Mouse (Mus musculus): ENCODE data around the gene Hexim2.
A peak's percentile ranks its signal among the peaks of the same experiment; 100 is the strongest.

The Hexim2 gene

DNA sequence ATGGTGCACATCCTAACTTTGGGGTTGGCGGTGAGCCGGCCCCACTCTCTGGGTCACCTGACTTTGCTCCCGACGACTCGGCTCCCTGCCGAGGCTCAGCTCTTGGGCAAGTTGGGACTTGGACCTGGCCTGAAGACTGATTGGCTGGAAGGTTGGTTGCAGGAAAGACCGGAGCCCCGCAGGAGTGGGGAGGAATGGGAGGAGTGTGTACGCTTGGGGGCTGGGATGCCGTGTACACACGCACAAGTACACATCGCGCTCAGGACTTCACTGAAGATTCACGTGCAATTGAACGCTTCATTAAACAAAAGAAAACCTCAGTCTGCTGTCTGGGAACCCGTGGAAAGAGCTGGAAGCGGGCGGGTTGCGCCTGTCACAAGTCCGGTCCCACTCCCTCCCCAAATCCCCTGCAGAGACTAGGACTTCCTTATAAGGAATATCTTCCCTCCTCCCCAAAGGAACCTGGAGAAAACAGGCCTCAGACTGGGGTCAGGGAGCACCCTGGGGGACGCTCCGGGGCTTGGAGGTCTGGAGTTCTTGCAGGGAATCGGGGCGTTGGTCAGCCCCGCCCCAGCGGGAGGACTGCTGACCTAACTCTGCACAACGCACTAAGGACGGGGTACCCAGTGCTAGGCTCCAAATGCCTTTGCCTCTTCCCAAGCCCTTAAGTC is 20.2 kb upstream of the Hexim2 start:
- peak; percentile 86 to 93 for DNase-seq (ENCODE audit: inconsistent age in 2 of 2, low spot score in 1 of 2)

DNA sequence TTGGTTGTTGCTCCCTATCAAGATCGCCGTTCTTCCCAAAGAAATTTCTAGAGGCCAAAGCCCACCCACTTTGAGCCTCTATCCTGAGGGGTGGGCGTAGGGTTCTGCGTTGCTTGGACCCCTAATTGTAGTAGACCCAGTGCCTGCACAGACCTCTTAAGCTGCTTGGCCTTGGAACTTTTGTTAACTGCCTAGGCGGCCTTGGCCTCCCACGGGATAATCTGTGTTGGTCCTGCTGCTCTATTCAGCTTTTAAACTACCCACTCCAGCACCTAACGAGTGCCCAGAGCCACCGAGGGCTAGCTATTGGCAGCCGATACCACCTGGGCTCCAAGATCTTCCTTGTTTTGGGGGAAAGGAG is 19.7 kb upstream of the Hexim2 start:
- peak in 1 of 2 experiments; percentile 68 for DNase-seq (ENCODE audit: inconsistent age in 2 of 2, low spot score in 1 of 2)

DNA sequence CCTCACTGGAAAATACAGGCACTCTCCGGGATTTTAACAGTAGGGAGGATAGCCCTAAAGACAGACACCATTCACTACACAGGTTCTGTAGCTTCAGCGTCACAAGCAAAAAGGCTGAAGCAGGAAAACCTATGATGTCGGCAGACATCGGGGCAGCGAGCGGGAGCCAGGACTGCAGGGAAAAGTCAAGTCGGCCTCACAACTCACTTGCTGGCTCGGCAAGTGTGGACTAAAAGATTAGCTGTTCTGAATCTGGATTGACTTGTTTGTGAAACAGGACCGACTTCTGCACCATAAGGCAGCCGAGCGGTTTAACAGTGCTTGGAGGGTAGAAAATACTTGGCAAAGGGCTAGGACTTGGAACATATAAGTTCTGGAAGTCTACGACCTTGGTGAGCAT is 19.2 kb upstream of the Hexim2 start:
- DNase-seq (ENCODE audit: inconsistent age in 2 of 2, low spot score in 1 of 2): peak in 1 of 2 experiments; percentile 37

DNA sequence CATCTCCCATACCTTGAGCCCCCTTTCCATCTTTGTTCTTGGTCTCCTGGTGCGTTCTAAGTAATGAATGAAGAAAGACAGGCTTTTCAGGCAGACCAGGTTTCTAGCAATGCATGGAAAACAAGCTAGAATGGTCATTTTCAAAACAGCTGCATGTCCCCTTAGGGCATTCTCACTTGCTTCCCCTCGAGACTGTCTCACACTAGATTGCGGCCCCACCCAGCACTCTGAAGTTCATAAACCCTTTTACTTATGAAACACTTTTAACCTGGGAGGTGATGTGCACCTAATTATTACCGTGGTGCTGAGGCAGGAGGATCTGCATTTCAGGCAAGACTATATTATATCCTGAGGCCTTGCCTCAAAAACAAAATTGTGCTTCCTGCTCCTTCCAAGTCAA is 18.5 kb upstream of the Hexim2 start:
- DNase-seq (ENCODE audit: inconsistent age in 2 of 2, low spot score in 1 of 2): peak in 1 of 2 experiments; percentile 55

DNA sequence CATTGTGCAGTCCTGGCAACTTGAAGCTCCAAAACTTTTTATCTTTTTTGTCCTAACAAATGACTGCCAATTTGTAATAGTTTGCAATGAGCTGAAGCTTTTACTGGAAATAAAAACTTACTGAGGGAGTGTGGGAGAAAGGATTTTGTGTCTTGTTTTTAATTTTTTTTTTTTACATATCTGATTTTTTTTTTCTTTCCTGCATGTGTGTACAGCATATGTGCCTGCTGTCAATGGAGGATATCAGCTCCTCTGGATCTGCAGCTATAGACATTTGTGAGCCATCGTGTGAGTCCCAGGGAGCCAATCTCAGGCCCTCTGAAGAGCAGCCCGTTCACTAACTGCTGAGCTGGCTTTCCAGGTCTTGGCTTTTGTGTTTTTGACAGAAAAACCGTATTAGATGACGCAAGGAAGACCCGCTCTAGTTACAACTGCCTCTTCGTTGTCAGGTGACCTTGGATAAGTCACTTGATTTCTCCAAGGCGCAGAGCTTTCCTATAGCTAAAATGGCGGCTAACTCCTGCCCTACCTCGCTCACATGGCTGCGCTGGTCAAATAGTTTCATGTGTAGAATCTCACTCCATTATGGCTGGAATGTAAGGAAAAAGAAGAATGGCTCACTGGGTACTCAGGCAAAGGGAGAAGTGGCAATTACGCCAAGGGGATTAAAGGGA is 17.8 kb upstream of the Hexim2 start:
- DNase-seq (ENCODE audit: inconsistent age in 2 of 2, low spot score in 1 of 2): peak in 1 of 2 experiments; percentile 37

DNA sequence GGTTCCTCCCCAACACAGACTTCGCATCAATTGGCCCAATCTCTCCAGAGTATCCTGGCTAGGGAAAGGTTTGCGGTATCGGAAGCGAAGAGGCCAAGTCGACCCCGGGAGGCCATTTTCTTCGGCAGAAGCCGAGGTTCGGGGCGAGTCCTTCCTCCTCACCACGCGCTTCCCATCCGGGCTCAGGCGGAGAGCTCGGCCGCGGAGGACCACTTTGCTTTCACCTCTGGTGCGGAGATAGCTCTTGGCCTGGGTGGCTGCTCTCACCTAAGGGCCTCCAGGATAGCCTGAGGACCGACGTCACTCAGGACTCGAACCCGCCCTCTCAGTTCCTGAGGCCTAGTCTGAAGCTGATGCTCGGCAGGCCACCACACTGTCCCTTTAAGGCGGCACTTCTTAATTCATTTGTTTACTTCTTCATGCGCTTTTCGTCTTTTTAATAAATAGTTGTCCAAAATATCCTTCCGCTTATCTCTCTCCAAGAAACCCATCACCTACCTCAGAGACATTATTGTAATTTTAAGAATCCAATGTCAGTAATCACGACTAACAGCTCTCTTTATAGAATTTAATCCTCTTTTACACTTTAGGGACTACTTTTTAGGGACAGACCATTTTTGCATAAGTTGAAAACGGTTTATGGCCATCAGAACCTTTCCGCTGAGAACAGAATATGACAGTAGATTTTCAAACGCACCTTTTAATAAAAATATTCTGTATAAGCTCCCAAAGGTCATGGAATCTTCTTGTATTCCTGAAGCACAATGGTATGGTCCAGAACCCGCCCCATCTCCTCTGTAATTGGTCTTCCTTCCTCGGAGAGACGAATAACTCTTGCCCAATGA is 16.8 kb upstream of the Hexim2 start:
- peak; percentile 90 to 96 for DNase-seq (ENCODE audit: inconsistent age in 2 of 2, low spot score in 1 of 2)

DNA sequence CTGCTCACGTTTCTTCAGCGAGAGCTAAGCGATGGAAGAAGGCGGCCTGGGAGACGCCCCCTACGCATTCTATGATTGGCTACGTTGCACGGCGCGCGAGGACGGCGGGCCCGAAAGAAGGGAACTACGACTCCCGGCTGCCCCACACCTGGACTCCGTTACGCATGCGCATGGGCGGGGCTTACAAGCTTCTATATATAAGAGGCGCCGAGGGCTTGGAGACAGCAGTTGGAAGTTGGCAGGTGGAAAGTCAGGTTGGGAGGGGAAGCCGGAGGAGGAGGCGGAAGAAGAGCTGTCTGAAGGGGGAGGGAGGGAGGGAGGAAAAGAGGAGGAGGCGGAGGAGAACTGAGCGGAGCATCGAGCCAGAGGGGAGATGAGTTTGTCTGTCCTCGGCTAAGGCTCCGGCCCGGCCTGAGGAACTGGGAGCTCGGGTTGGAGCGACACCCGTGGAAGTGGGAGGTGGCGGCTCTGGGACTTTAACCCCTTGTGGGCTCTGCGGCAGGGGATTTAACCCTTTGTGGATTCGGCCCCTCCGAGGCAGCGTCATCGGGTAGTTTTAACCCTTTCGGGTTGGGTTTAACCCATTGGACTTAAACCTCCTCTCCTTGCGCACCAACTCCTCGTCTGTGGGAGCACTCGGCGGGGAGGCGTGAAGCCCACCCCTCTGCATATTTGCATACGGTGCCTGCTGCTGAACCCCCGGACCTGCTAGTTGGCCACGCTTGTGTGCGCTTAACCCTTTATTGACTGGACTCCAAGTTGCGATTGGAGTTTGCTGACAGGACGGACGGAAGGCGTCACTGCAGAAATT is 16.0 kb upstream of the Hexim2 start, which contains the start of gene Hexim1:
Gene Hexim1, plus strand, starts transcription at position 224 of the 811 bp plus-strand sequence.
- peak; percentile 100 for DNase-seq (ENCODE audit: inconsistent age in 2 of 2, low spot score in 1 of 2)

DNA sequence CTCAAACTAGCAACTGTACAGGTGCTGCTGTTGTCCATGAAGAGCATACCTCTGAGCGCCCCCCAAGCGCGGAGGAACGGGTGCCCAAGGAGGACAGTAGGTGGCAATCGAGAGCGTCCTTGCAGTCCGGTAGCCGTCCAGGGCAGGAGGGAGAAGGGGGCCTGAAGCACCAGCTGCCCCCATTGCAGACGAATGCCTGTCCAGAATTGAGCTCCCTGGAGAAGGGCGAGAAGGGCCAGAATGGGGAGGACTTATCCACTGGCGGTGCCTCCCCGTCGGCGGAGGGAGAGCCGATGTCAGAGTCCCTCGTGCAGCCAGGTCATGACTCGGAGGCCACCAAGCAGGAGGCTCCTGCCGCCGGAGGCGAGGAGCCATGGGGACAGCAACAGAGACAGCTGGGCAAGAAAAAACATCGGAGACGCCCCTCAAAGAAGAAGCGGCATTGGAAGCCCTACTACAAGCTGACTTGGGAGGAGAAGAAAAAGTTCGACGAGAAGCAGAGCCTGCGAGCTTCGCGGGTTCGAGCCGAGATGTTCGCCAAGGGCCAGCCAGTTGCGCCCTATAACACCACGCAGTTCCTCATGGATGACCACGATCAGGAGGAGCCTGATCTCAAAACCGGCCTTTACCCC is 15.2 kb upstream of the Hexim2 start:
- peak; percentile 86 to 95 for DNase-seq (ENCODE audit: inconsistent age in 2 of 2, low spot score in 1 of 2)

DNA sequence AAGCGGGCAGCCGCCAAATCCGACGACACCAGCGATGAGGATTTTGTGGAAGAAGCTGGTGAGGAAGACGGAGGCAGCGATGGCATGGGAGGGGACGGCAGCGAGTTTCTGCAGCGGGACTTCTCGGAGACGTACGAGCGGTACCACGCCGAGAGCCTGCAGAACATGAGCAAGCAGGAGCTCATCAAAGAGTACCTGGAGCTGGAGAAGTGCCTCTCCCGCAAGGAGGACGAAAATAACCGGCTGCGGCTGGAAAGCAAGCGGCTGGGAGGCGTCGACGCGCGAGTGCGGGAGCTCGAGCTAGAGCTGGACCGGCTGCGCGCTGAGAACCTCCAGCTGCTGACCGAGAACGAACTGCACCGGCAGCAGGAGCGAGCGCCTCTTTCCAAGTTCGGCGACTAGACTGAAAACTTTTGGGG is 14.6 kb upstream of the Hexim2 start:
- DNase-seq (ENCODE audit: inconsistent age in 2 of 2, low spot score in 1 of 2): peak in 1 of 2 experiments; percentile 59

DNA sequence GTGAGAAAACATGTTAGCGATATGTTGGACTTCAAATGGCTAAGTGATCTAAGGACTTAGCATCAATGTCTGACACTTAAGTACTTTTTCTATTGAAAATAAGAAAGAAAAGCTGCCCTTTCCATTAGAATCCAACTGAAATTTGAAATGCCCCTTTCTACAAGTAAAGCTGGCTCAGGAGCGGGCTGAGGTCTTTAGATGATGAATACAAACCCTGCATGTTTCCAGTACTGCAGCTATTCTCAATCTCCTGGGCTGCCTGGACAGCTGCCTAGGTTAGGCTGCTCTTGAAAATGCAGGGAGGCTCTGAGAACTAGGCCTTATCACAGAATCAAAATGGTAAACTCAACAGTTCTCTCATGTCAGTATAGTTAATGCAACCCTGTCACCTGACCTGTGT is 13.4 kb upstream of the Hexim2 start:
- DNase-seq (ENCODE audit: inconsistent age in 2 of 2, low spot score in 1 of 2): peak in 1 of 2 experiments; percentile 54

DNA sequence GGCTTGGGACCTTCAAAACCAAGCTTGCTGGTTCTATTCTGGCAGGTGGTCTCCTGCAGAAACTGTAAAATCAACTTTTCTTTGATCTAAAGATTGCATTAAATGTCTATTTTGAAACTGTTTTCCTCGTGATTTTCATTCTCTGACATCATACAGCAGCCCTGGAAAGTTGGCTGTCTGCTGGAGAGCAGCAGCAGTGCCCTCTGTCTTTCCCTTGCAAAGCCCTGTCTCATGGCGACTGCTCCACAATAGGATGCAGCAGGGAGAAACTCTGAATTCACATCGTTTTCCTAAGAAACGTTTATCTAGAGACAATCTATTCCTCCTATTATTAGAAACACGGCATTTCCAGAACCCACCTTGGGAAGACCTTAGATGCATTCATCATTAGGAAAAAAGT is 12.6 kb upstream of the Hexim2 start:
- peak; percentile 24 to 70 for DNase-seq (ENCODE audit: inconsistent age in 2 of 2, low spot score in 1 of 2)

DNA sequence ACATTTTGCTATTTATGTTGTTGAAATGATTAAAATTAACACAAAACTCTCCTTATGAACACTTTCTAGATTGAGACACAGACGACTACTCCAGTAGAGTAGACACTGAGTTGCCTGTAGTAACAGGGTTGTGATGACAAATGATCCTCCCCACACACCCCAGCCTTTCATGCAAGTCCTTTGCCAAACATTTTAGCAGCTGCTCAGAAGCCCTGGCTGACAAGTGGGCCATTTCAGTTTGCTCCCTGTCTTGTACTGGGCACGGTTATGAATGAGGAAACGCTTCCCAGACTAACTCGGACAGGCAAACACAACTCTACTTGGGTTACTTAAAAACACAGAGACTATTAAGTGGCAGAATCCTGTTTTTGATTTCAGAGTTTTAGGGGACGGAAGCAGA is 11.9 kb upstream of the Hexim2 start:
- peak in 1 of 2 experiments; percentile 51 for DNase-seq (ENCODE audit: inconsistent age in 2 of 2, low spot score in 1 of 2)

DNA sequence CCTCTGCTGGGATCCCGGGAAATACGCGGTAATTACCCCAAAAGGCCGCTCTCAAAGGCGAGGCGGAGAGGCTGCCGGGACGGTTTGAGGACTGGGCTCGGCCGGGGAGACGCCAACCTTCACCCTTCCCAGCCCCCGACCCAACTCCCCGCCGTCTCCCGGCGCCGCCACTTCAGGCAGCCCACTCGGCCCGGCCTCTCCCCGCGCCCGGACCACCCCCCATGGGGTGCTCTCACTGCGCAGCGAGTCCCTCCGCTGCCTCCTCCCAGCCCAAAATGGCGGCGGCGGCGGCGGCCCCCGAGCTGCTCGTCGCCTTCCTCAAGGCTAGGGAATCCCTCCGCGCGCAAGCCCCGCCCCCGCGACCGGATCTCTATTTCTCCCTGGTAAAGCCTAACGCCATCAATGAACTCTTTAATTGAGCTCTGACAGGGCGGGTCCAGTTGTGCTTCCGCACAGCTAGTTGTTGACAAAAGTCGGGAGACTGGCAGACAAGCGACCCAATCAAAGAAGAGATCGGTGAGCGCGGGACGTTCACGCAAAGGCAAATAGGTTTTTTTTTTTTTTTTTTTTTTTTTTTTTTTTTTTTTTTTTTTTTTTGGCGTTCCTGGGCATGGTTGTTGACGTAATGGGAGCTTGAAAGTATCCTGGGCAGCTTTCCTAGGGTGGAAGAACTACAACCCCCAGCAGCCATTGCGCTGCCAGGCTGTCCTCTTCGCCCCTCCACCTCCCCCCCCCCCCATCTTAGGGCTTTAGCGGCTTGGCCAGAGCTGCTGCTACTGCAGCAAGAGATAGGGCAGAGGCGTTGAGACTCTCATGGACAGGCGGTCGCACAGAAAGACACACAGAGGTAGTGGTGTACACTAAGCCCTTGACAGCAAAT is 587 bp downstream of the Hexim2 start:
- DNase-seq (ENCODE audit: inconsistent age in 2 of 2, low spot score in 1 of 2): peak; percentile 99 to 100

DNA sequence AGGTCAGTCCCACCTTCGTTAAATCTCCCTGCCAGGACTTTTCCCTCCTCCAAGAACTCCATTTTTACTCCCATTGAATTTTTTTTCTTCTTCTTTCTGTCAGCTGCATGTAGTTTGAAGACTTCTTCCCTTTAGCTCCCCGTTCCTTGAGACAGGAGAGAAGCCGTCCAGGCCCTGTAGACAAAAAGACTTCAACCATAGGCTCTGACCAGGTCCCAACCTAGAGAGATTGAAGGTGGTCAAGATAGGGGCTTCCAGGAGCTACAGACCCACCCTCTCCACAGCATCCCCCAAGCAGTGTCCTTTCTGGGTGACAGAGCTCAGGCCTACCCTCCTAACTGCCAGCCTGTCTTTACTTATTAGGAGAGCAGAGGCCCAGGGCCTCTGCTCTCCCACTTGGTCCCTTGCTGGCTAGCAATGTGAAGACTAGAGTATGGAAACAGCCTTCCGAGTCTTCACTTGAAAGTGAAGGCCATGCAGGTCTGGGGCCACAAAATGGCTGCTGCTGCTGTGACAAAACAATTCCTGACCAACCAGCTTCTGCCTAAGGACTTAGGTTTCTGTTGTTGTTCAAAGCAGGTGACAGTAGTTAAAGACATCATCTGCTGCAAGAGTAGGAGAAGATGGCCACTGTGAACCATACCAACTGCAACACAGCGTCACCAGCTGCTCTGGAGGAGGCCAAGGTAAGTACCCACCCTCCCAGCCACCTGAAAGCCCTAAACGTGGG is 1.4 kb downstream of the Hexim2 start:
- DNase-seq (ENCODE audit: inconsistent age in 2 of 2, low spot score in 1 of 2): peak in 1 of 2 experiments; percentile 75

DNA sequence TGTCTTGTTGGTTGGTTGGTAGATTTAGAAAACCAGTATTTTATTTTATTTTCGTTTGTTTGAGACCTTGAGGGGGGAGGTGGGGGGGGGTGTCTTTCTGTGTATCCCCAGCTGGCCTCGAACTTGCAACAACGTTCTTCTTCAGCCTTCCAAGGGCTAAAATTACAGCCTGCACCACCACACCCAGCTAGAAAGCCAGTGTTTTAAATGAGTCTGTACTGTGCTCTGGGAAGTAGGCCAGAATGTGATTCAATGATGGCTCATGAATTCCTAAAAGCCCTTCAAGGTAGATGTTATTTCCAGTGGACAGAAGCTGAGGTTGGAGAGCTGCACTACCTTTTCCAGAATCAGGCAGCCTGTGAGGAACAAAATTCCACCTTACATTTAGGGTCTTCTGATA is 2.0 kb downstream of the Hexim2 start:
- peak; percentile 77 to 91 for DNase-seq (ENCODE audit: inconsistent age in 2 of 2, low spot score in 1 of 2)

DNA sequence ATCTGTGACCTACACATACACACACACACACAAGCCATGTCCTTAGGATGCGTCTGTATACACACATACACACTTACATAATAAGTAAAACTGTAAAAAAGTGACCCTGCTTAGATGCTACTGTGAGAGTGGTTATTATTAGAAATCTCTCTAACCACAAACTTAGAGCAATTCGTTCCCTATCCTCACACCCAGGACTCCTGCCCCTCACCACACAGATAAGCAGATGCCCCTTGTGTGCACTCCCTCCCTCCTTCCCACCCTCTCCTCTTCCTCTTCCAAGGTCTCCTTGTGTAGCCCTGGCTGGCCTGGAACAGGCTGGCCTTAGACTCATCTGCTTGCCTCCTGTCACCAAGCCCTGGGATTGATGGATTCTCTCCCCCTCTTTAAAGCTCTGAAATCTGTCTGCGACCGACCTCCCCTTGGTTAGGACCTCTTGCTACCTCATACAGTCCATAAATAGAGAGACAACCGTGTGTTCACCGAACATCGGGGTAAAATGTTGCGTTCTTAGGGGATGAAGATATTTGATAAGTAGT is 3.9 kb downstream of the Hexim2 start:
- DNase-seq (ENCODE audit: inconsistent age in 2 of 2, low spot score in 1 of 2): peak in 1 of 2 experiments; percentile 53

DNA sequence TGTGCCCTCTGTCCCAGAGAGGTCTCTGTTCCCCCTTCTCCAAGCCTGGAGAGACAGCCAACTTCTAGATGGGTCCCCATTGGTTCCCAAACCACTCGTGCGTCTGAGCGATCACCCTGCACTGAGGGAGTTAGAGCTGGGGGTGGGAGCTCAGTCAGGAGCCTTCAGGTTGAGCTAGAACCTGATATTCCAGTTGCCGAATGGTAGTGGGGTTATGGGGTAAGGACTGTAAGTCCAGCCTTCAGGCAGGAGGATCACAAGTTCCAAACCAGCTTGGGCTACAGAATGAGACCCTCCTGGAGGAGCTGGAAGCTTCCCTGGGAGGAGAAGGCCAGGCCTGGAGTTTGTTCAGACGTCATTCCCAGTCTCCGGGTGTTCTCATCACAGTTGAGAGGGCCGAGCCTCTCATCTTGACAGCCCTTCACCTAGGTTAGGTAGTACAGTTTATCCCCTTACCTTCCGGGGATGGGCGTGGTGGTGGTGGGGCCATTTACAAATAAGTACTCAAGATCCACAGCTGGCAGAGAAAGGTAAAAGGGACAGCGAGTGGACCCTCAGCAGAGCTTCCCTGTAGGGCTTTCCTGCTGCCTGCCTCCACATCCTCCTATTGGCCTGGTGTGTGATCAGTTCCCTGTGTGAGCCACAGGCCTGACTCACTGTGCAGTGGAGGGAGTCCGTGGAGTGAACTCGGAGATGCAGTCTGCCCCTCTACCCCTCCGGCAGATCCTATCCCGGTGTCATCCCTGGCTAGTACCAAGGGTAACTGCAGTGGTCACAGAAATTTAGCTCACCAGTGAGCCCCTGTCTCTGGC is 7.9 kb downstream of the Hexim2 start:
- peak in 1 of 2 experiments; percentile 54 for DNase-seq (ENCODE audit: inconsistent age in 2 of 2, low spot score in 1 of 2)

DNA sequence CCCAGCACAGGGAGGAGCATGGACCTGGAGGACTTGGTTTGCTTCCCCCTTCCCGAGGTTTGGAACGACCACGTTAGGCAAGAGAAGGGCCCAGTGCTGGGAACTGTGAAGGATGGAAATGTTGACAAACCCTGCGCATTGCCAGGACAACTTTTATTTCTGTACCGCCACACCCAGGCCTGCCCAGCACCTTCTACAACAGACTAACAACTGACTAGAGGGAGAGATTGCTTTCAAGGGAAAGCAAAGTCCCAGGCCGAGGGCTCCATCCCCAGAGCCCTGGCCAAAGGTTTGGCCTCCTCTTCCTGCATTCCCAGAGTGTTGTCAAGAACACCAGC is 8.5 kb downstream of the Hexim2 start:
- peak in 1 of 2 experiments; percentile 53 for DNase-seq (ENCODE audit: inconsistent age in 2 of 2, low spot score in 1 of 2)
